Mouse (Mus musculus): ENCODE measurements around the gene Plekhg1.

Gene Plekhg1

GRCm38 (mm10) chr10:3741791-3742190, 1.6 kb downstream of the Plekhg1 start:
- in situ Hi-C loops (cut with MboI, MseI): no loop called here

GRCm38 (mm10) chr10:3743069-3743468, 2.9 kb downstream of the Plekhg1 start:
- in situ Hi-C loops (cut with MboI, MseI): no loop called here

- in situ Hi-C loops (cut with MboI, MseI): no loop called here
These were observed 3.7 kb downstream of the Plekhg1 start for GRCm38 (mm10) chr10:3743826-3744225.

- in situ Hi-C loops (cut with MboI, MseI): no loop called here
These were observed 6.8 kb downstream of the Plekhg1 start for GRCm38 (mm10) chr10:3746794-3747518.

- in situ Hi-C loops (cut with MboI, MseI): no loop called here
These were observed 9.4 kb downstream of the Plekhg1 start for GRCm38 (mm10) chr10:3749580-3749979.

GRCm38 (mm10) chr10:3761992-3762391, 21.8 kb downstream of the Plekhg1 start:
- in situ Hi-C loops (cut with MboI, MseI): no loop called here

GRCm38 (mm10) chr10:3763199-3763598, 23.0 kb downstream of the Plekhg1 start:
- in situ Hi-C loops (cut with MboI, MseI): no loop called here

GRCm38 (mm10) chr10:3769131-3769530, 29.0 kb downstream of the Plekhg1 start:
- in situ Hi-C loops (cut with MboI, MseI): no loop called here

GRCm38 (mm10) chr10:3774330-3774729, 34.2 kb downstream of the Plekhg1 start:
- in situ Hi-C loops (cut with MboI, MseI): no loop called here

GRCm38 (mm10) chr10:3776761-3777160, 36.6 kb downstream of the Plekhg1 start:
- in situ Hi-C loops (cut with MboI, MseI): no loop called here

- in situ Hi-C loops (cut with MboI, MseI): no loop called here
These were observed 45.2 kb downstream of the Plekhg1 start for GRCm38 (mm10) chr10:3785362-3785761.

GRCm38 (mm10) chr10:3786531-3786930, 46.4 kb downstream of the Plekhg1 start:
- in situ Hi-C loops (cut with MboI, MseI): no loop called here

GRCm38 (mm10) chr10:3787006-3787405, 46.8 kb downstream of the Plekhg1 start:
- in situ Hi-C loops (cut with MboI, MseI): no loop called here

GRCm38 (mm10) chr10:3793825-3794224, 53.7 kb downstream of the Plekhg1 start:
- in situ Hi-C loops (cut with MboI, MseI): loop anchor here (10.0 kb wide), 1 partner anchor 61 kb away; no protein-coding TSS in a partner anchor

- in situ Hi-C loops (cut with MboI, MseI): loop anchor here (10.0 kb wide), 1 partner anchor 55 kb away; no protein-coding TSS in a partner anchor
These were observed 59.3 kb downstream of the Plekhg1 start for GRCm38 (mm10) chr10:3799455-3799854.

- in situ Hi-C loops (cut with MboI, MseI): no loop called here
These were observed 61.1 kb downstream of the Plekhg1 start for GRCm38 (mm10) chr10:3801254-3801653.

- in situ Hi-C loops (cut with MboI, MseI): no loop called here
These were observed 65.2 kb downstream of the Plekhg1 start for GRCm38 (mm10) chr10:3805334-3805733.

- in situ Hi-C loops (cut with MboI, MseI): no loop called here
These were observed 67.8 kb downstream of the Plekhg1 start for GRCm38 (mm10) chr10:3807980-3808379.

GRCm38 (mm10) chr10:3810476-3811273, 70.5 kb downstream of the Plekhg1 start:
- in situ Hi-C loops (cut with MboI, MseI): no loop called here

- in situ Hi-C loops (cut with MboI, MseI): no loop called here
These were observed 79.0 kb downstream of the Plekhg1 start for GRCm38 (mm10) chr10:3818940-3819701.

- in situ Hi-C loops (cut with MboI, MseI): no loop called here
These were observed 83.7 kb downstream of the Plekhg1 start for GRCm38 (mm10) chr10:3823826-3824225.

- in situ Hi-C loops (cut with MboI, MseI): no loop called here
These were observed 85.9 kb downstream of the Plekhg1 start for GRCm38 (mm10) chr10:3826043-3826442.

All from regulatory T cell (primary cell).